In the genomic region with DNA sequence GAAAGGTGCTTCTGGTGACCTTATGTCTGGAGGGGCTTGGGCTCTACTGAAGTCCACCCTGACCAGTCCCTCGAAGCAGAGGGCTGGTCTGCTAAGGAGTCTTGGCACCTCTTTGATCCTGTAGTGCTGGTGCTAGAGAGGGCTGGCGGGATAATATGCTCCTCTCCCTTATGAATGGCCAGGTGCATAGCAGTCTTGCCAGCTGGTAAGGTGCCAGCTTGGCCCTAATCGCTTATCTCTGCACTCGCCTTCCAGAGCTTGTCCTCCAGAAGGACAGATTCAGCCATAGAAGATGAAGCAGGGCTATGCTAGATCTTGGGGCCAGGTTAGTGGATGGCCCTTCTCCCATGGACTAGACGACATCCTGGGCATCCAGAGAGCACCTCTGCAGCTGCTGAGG, we compare ENCODE assay signal across 9 mouse cellular contexts.
A peak's percentile ranks its signal among the peaks of the same experiment; 100 is the strongest.
DNase-seq lines count a peak whose midpoint lies in the region; ATAC-seq and TF ChIP-seq lines count a peak whose summit lies in the region.
"Had no signal": no experiment of that assay in that cellular context is flagged by ENCODE, and none has a peak within 500 bp of the region (broad histone marks: within the 10 kb centered on the region; RNA-seq: fewer than 3 reads in every experiment).

No protein-coding gene starts in this region.

- H3K9ac ChIP-seq in lung, embryonic 16.5 days (ENCODE audit: low read length): no peak overlapping the region
- no peak overlapping the region for H3K9ac ChIP-seq in forebrain, embryonic 15.5 days (replicated peaks)
- H3K9ac ChIP-seq in midbrain, embryonic 14.5 days (replicated peaks; ENCODE audit: low read length): no peak overlapping the region

- H3K27me3 ChIP-seq in lung, embryonic 16.5 days (ENCODE audit: control insufficient read depth, insufficient read depth, low read depth, low read length): peaks cover 4% of the 10 kb centered on the region; the same call in 1 of the 2 replicates
- H3K27me3 ChIP-seq in forebrain, embryonic 15.5 days: no peaks in the 10 kb centered on the region
- H3K27me3 ChIP-seq in midbrain, embryonic 14.5 days (ENCODE audit: control insufficient read depth, insufficient read depth, low read length): no peaks in the 10 kb centered on the region
- H3K27me3 ChIP-seq in kidney, adult 2 months (replicated peaks; ENCODE audit: control insufficient read depth, insufficient read depth, low read length): no peaks in the 10 kb centered on the region

- DNase-seq in lung, adult 18-20 months: no peak
- peak; percentile 81 for DNase-seq in cerebellum, adult 9-11 months
- DNase-seq in midbrain, embryonic 14.5 days: no peak
- no peak for DNase-seq in kidney, adult 2 months
- DNase-seq in urinary bladder, postnatal 10 days (ENCODE audit: low spot score): no peak
- no peak for DNase-seq in left cerebral cortex, adult 11 months (ENCODE audit: low spot score)
- DNase-seq: adrenal gland, postnatal 14 days had no signal

- H3K27ac ChIP-seq in lung, embryonic 16.5 days (ENCODE audit: low read length): peak overlapping the region; percentile 47; the same call in 1 of the 2 replicates
- peak overlapping the region; percentile 84 for H3K27ac ChIP-seq in forebrain, embryonic 15.5 days (replicated peaks)
- H3K27ac ChIP-seq in midbrain, embryonic 14.5 days (replicated peaks; ENCODE audit: low read depth, low read length): peak overlapping the region; percentile 89
- H3K27ac ChIP-seq in kidney, adult 2 months (ENCODE audit: insufficient read depth, low read depth, low read length): no peak overlapping the region

- 35% methylated on average over 5 of the region's 5 CpGs for WGBS in lung, embryonic 16.5 days
- WGBS in forebrain, embryonic 15.5 days: 33% methylated on average over 5 of the region's 5 CpGs
- WGBS in midbrain, embryonic 14.5 days: 70% methylated on average over 5 of the region's 5 CpGs
- WGBS in kidney, adult 2 months: 57% methylated on average over 5 of the region's 5 CpGs

- peaks cover 64% of the 10 kb centered on the region for H3K4me1 ChIP-seq in lung, embryonic 16.5 days (replicated peaks; ENCODE audit: control insufficient read depth, insufficient read depth, low read length)
- H3K4me1 ChIP-seq in forebrain, embryonic 15.5 days: peaks cover 93% of the 10 kb centered on the region
- peaks cover 90% of the 10 kb centered on the region for H3K4me1 ChIP-seq in midbrain, embryonic 14.5 days (ENCODE audit: control insufficient read depth, insufficient read depth, low read length)
- no peaks in the 10 kb centered on the region for H3K4me1 ChIP-seq in kidney, adult 2 months (ENCODE audit: control insufficient read depth, insufficient read depth, low read length)

- H3K36me3 ChIP-seq in lung, embryonic 16.5 days (ENCODE audit: control insufficient read depth, insufficient read depth, low read length): no peaks in the 10 kb centered on the region
- H3K36me3 ChIP-seq in forebrain, embryonic 15.5 days: no peaks in the 10 kb centered on the region
- H3K36me3 ChIP-seq in midbrain, embryonic 14.5 days (ENCODE audit: control insufficient read depth, insufficient read depth, low read length): no peaks in the 10 kb centered on the region
- no peaks in the 10 kb centered on the region for H3K36me3 ChIP-seq in kidney, adult 2 months (ENCODE audit: control insufficient read depth, insufficient read depth, low read length)

- H3K4me3 ChIP-seq in lung, embryonic 16.5 days (ENCODE audit: low read length): no peak overlapping the region
- H3K4me3 ChIP-seq in forebrain, embryonic 15.5 days: no peak overlapping the region
- H3K4me3 ChIP-seq in midbrain, embryonic 14.5 days (replicated peaks; ENCODE audit: low read depth, low read length): no peak overlapping the region
- H3K4me3 ChIP-seq in kidney, adult 2 months (ENCODE audit: insufficient read depth, low read depth, low read length): no peak overlapping the region

- TF ChIP-seq POLR2A in kidney, adult 2 months (IDR thresholded peaks at IDR 0.05; ENCODE audit: low read depth, low read length): no peak

- H3K9me3 ChIP-seq in lung, embryonic 16.5 days (ENCODE audit: control insufficient read depth, low read length): no peaks in the 10 kb centered on the region
- H3K9me3 ChIP-seq in forebrain, embryonic 15.5 days: no peaks in the 10 kb centered on the region
- no peaks in the 10 kb centered on the region for H3K9me3 ChIP-seq in midbrain, embryonic 14.5 days (ENCODE audit: control insufficient read depth, low read length)

- no peak overlapping the region for H3K4me2 ChIP-seq in lung, embryonic 16.5 days (ENCODE audit: low read depth, low read length)
- H3K4me2 ChIP-seq in forebrain, embryonic 15.5 days (replicated peaks): no peak overlapping the region
- H3K4me2 ChIP-seq in midbrain, embryonic 14.5 days (ENCODE audit: low read length): peak overlapping the region; percentile 34; the same call in 1 of the 2 replicates

- ATAC-seq in lung, embryonic 16.5 days (ENCODE audit: low read depth): no peak
- ATAC-seq in forebrain, embryonic 15.5 days (replicated peaks): no peak
- ATAC-seq in midbrain, embryonic 14.5 days (ENCODE audit: low FRiP score, low TSS enrichment): no peak

- no peak for TF ChIP-seq CTCF in kidney, adult 2 months (conservative IDR thresholded peaks at IDR 0.05; ENCODE audit: insufficient read depth, insufficient read length, low read depth, low read length)
